Mouse (Mus musculus) neural tube, embryonic 11.5 days (tissue): Measurements from ENCODE around the gene Hist1h1c. TPM values are rescaled to one million over a fixed set of nuclear protein-coding genes. Genes with fewer than 3 reads are reported as not detected.
"Not testable (repeated sequence)": the region's sequence is repeated elsewhere in the genome, so short reads cannot be mapped to it uniquely, and the experiment has no call there.

ENCODE experiments used
- ATAC-seq: fragments of 200-750 bp; cut with Nextera tagmentation; 2 replicates; pipeline ENCODE4 v1.8.0; 2017; ENCODE audit warnings: moderate number of reproducible peaks, mild to moderate bottlenecking, moderate TSS enrichment, moderate library complexity; ENCODE audit not compliant: insufficient read depth, low FRiP score, low TSS enrichment
- DNase-seq: peaks from one replicate; pipeline ENCODE4 v3.0.0-alpha.2; 2015; ENCODE audit warnings: low spot score
- H3K27ac ChIP-seq: fragments of 300-500 bp; sonication (generic); 2 replicates; pipeline ENCODE4 v1.5.1; 2014; ENCODE audit warnings: low read depth, mild to moderate bottlenecking, low read length
- H3K27me3 ChIP-seq: fragments of 300-500 bp; sonication (generic); 2 replicates; pipeline ENCODE4 v1.6.1; 2014; ENCODE audit warnings: mild to moderate bottlenecking, low read length, mixed read lengths; ENCODE audit not compliant: control insufficient read depth, insufficient read depth
- H3K36me3 ChIP-seq: fragments of 300-500 bp; sonication (generic); 2 replicates; pipeline ENCODE4 v1.6.1; 2014; ENCODE audit warnings: mild to moderate bottlenecking, low read length, moderate library complexity, mixed read lengths; ENCODE audit not compliant: control insufficient read depth, insufficient read depth
- H3K4me1 ChIP-seq: fragments of 300-500 bp; sonication (generic); 2 replicates; pipeline ENCODE4 v1.6.1; 2014; ENCODE audit warnings: low read length, mixed read lengths; ENCODE audit not compliant: control insufficient read depth, insufficient read depth
- H3K4me2 ChIP-seq: fragments of 300-500 bp; sonication (generic); 2 replicates; pipeline ENCODE4 v1.6.1; 2014; ENCODE audit warnings: low read depth, mild to moderate bottlenecking, moderate library complexity
- H3K4me3 ChIP-seq: fragments of 300-500 bp; sonication (generic); 2 replicates; pipeline ENCODE4 v1.5.1; 2014; ENCODE audit warnings: low read depth, low read length
- H3K9ac ChIP-seq: fragments of 300-500 bp; sonication (generic); 2 replicates; pipeline ENCODE4 v1.6.1; 2014; ENCODE audit warnings: mild to moderate bottlenecking, low read length
- H3K9me3 ChIP-seq: fragments of 300-500 bp; sonication (generic); 2 replicates; pipeline ENCODE4 v1.6.1; 2016; ENCODE audit warnings: low read length; ENCODE audit not compliant: control insufficient read depth
- WGBS: fragments of 180-500 bp; shearing (Covaris S2); extraction: QIAGEN DNeasy Blood & Tissue Kit; methylation state at CpG from one replicate; pipeline ENCODE4 v1.1.7; 2014; 5-methylcytosine and 5-hydroxymethylcytosine counted together
- polyA plus RNA-seq: library from polyadenylated mRNA; unstranded; fragments of >200 nt; fragmentation: Nextera tagmentation; extraction: Ambion mirVana; gene quantifications from 2 replicates; pipeline ENCODE4 v1.2.1, GENCODE M21; 2014

Gene Hist1h1c
- polyA plus RNA-seq, 1 experiment from 2014 or later = 12.2 TPM

DNA sequence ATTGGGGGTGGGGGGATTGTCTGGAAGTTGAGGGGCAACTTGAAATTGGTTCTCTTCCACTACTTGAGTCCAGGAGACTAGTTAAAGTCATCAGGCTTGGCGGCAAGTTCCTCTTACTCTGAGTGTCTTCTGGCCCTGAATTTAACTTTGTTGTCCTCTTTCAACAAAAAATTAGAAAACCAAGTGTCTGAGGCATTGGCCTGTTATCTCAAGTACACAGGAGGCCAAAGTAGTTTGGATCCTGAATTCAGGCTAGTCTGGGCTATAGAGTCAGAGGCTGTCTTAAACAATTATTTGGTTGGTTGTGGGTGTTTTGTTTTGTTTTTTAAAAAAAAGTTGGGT, 26.5 kb downstream of the Hist1h1c start:
- H3K27ac ChIP-seq = no peak overlapping the region

GRCm38 (mm10) chr13:23766772-23767171, 28.2 kb downstream of the Hist1h1c start:
- Histone ChIP-seq H3K9me3 (no peaks in the 10 kb centered on the region), H3K27me3 (no peaks in the 10 kb centered on the region), H3K27ac (no peak overlapping the region), H3K4me1 (no peaks in the 10 kb centered on the region), H3K4me3 (no peak overlapping the region), H3K9ac (no peak overlapping the region), H3K4me2 (no peak overlapping the region), H3K36me3 (no peaks in the 10 kb centered on the region)
- no peak for DNase-seq
- ATAC-seq = no peak

More for the DNA sequence above, 26.5 kb downstream of the Hist1h1c start:
- Histone ChIP-seq H3K36me3 (no peaks in the 10 kb centered on the region), H3K9ac (no peak overlapping the region), H3K4me1 (no peaks in the 10 kb centered on the region), H3K4me2 (no peak overlapping the region), H3K4me3 (no peak overlapping the region), H3K27me3 (no peaks in the 10 kb centered on the region), H3K9me3 (no peaks in the 10 kb centered on the region)
- WGBS = 83% methylated on average over 1 of the region's 1 CpGs
- no peak for DNase-seq
- ATAC-seq = no peak

DNA sequence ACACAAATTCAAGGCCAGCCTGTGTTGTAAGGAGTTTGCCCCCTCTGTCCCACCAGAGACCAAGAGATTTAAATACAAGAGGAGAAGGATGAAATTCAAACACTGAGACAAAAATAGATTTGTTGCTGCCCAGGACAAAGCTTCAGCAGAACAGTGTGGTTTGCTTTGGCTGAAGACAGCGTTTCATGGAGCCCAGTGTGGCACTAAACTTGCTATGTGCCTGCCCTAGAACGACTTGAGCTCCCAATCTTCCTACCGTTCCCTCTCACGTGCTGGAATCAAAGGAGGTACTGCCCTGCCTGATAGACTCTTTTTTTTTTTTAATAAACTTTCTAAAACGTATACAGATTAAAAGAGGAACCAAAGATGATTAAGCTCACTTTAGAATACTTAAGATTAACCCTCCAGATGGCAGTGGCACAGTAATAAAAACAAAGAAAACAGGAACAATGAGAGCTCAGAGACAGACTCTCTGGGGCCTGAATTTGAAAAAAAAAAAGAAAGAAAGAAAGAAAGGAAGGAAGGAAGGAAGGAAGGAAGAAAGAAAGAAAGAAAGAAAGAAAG, 30.3 kb downstream of the Hist1h1c start:
- ATAC-seq = no peak
- H3K27ac ChIP-seq = no peak overlapping the region
- H3K9ac ChIP-seq = no peak overlapping the region
- H3K4me3 ChIP-seq = no peak overlapping the region
- H3K36me3 ChIP-seq = no peaks in the 10 kb centered on the region
- H3K27me3 ChIP-seq = no peaks in the 10 kb centered on the region
- no peak overlapping the region for H3K4me2 ChIP-seq
- no peak for DNase-seq
- no peaks in the 10 kb centered on the region for H3K9me3 ChIP-seq
- H3K4me1 ChIP-seq = no peaks in the 10 kb centered on the region
- 46% methylated on average over 5 of the region's 5 CpGs for WGBS

DNA sequence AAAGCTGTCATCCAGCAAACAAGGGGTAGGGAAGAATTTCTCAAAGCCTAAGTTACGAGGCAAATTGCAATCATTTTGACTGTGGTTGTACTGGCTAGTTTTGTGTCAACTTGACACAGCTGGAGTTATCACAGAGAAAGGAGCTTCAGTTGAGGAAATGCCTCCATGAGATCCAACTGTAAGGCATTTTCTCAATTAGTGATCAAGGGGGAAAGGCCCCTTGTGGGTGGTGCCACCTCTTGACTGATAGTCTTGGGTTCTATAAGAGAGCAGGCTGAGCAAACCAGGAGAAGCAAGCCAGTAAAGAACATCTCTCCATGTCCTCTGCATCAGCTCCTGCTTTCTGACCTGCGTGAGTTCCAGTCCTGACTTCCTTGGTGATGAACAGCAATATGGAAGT, 31.0 kb downstream of the Hist1h1c start, which contains the start of gene Trim38:
Gene Trim38 (plus strand): TSS at position 301 of the 400 bp plus-strand sequence.
- H3K36me3 ChIP-seq, H3K9ac ChIP-seq, H3K4me3 ChIP-seq, ATAC-seq, H3K4me1 ChIP-seq, H3K9me3 ChIP-seq, H3K27me3 ChIP-seq, H3K4me2 ChIP-seq, DNase-seq, H3K27ac ChIP-seq: not testable (repeated sequence)
- WGBS = 86% methylated on average over 2 of the region's 2 CpGs

- H3K27me3 ChIP-seq = no peaks in the 10 kb centered on the region
- peak; percentile 85 for ATAC-seq
- H3K4me1 ChIP-seq = no peaks in the 10 kb centered on the region
- H3K9ac ChIP-seq = no peak overlapping the region
- H3K4me2 ChIP-seq = peak overlapping the region; percentile 7; the same call in 1 of the 2 replicates
- no peak overlapping the region for H3K27ac ChIP-seq
- H3K36me3 ChIP-seq = no peaks in the 10 kb centered on the region
- no peak overlapping the region for H3K4me3 ChIP-seq
- 32% methylated on average over 21 of the region's 21 CpGs for WGBS
- no peaks in the 10 kb centered on the region for H3K9me3 ChIP-seq
- peak; percentile 67 for DNase-seq
Measured at GRCm38 (mm10) chr13:23772561-23773313, 34.1 kb downstream of the Hist1h1c start.

DNA sequence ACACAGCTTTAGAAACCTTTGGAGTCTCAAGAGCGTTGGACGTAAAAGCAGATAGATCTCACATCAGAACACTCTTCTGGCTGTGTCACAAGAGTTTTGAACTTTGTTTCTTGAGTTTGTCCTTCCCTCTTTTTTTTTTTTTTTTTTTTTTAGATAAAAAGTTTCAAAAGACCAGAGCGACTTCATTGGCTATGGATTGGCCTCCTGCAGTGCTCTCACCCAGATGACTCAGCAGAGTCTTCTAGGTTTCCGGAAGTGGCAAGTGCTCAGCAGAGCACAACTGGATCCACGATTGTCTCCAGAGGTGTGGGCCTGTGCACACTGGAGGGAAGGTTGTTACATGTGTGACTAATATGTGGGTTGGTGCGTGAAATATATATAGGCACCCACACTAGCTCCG, 39.7 kb downstream of the Hist1h1c start:
- no peaks in the 10 kb centered on the region for H3K36me3 ChIP-seq
- no peaks in the 10 kb centered on the region for H3K4me1 ChIP-seq
- H3K27ac ChIP-seq = no peak overlapping the region
- no peak overlapping the region for H3K9ac ChIP-seq
- 94% methylated on average over 7 of the region's 7 CpGs for WGBS
- no peak for DNase-seq
- no peaks in the 10 kb centered on the region for H3K9me3 ChIP-seq
- H3K4me3 ChIP-seq = no peak overlapping the region
- no peak overlapping the region for H3K4me2 ChIP-seq
- ATAC-seq = no peak
- no peaks in the 10 kb centered on the region for H3K27me3 ChIP-seq

DNA sequence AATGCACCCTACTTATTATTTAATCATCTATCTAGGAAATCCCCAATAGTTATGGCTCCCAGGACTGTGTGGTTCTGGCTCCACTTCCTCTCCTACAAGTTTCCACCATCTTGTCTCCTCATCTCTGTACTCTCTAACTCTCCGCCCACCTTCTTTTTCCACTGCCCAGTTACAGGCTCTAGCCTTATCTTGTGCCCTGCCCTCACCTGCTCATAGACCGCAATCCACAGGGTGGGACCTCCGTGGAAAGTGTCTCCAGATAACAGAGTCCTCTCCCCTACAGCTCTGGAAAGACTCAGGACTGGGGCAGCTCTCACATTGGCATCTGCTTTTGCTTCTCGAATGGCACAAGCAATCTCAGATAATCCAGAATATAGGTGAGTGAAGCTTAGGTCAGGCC, 40.4 kb downstream of the Hist1h1c start:
- DNase-seq = no peak
- Histone ChIP-seq H3K36me3 (no peaks in the 10 kb centered on the region), H3K4me3 (no peak overlapping the region), H3K4me1 (no peaks in the 10 kb centered on the region), H3K4me2 (no peak overlapping the region), H3K9ac (no peak overlapping the region), H3K27me3 (no peaks in the 10 kb centered on the region), H3K27ac (no peak overlapping the region), H3K9me3 (no peaks in the 10 kb centered on the region)
- WGBS = 82% methylated on average over 4 of the region's 4 CpGs
- ATAC-seq = no peak
